In the genomic region with DNA sequence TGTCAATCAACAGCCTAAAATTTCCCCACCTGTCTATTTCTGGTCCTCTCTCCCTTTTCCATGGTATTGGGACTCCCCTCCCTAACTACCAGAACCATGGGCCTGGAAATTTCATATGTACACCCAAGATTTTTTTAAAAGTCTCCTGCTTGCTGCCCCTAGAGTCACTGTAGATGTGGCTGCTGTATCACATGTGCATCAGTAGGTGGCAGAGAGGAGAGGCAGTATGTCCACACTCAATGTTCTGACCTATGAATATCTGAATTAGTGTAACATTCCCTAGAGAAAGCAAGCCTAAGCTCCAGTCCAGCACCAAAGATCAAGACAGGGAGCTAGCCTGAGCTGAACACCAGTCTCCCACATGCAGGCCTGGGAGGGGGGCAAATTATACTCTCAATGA, we compare ENCODE assay signal across 23 mouse cellular contexts. TPM values are rescaled to one million over a fixed set of nuclear protein-coding genes. Genes with fewer than 3 reads are reported as not detected.
DNase-seq lines count a peak whose midpoint lies in the region; ATAC-seq and TF ChIP-seq lines count a peak whose summit lies in the region.
"Had no signal": no experiment of that assay in that cellular context is flagged by ENCODE, and none has a peak within 500 bp of the region (broad histone marks: within the 10 kb centered on the region; RNA-seq: fewer than 3 reads in every experiment).

No protein-coding gene starts in this region.

- DNase-seq in layer of hippocampus, adult 2 months (ENCODE audit: low spot score in 2 of 2), result no peak
- no peak for DNase-seq in layer of hippocampus, postnatal 10 days (ENCODE audit: low spot score in 2 of 2)
- DNase-seq in CD4-positive helper T cell, adult 2 months (ENCODE audit: low read depth, low spot score), result peak; percentile 49
- DNase-seq in T-cell, adult 2 months (ENCODE audit: low spot score), result peak; percentile 10
- DNase-seq in right cerebral cortex, postnatal 36 days (ENCODE audit: low spot score in 2 of 2), result no peak
- DNase-seq in gastrocnemius, adult 8-10 months (ENCODE audit: low spot score in 2 of 2), result no peak
- DNase-seq in right cerebral cortex, adult 2 months (ENCODE audit: low spot score in 2 of 2), result no peak
- DNase-seq: cerebellum, adult 9-11 months; gastrocnemius, adult 2 months; heart, adult 18-20 months; lung, postnatal 36 days; right cerebral cortex, adult 18-20 months; spleen, adult 18-20 months; thymus, postnatal 14 days had no signal

- H3K4me3 ChIP-seq in layer of hippocampus, adult 2 months, result no peak overlapping the region
- H3K4me3 ChIP-seq: forebrain, embryonic 13.5 days; gastrocnemius, adult 2 months; heart, embryonic 15.5 days; intestine, embryonic 15.5 days; midbrain, embryonic 12.5 days; stomach, embryonic 15.5 days had no signal

- peak; percentile 54 for TF ChIP-seq CTCF in layer of hippocampus, adult 2 months (conservative IDR thresholded peaks at IDR 0.05)

- ATAC-seq in megakaryocyte progenitor cell, adult 5-6 weeks (replicated peaks; ENCODE audit: poor library complexity), result 0 out of 2 replicates have a peak, but pooled peaks have one; percentile 34
- ATAC-seq: forebrain, embryonic 13.5 days; intestine, embryonic 15.5 days had no signal

- no peak overlapping the region for H3K27ac ChIP-seq in layer of hippocampus, adult 2 months
- H3K27ac ChIP-seq: forebrain, embryonic 13.5 days; gastrocnemius, adult 2 months; heart, embryonic 15.5 days; intestine, embryonic 15.5 days; midbrain, embryonic 12.5 days; stomach, embryonic 15.5 days had no signal

RNA-seq across cellular contexts. Expression of gene Gzmc, which starts 6.0 kb away (rescaled TPM):
- not detected for total RNA-seq in layer of hippocampus, adult 2 months (2021)
- total RNA-seq in layer of hippocampus, postnatal 10 days (2021), result not detected
- total RNA-seq in megakaryocyte progenitor cell, adult 5-6 weeks (2015), result not detected in 2 replicates
- not detected in 2 replicates for total RNA-seq in megakaryocyte progenitor cell, adult 5-6 weeks (2017)
- not detected for total RNA-seq in gastrocnemius, adult 8-10 months (2022)
- total RNA-seq: adrenal gland, postnatal 4 days; gastrocnemius, adult 2 months; heart, adult 18-20 months; layer of hippocampus, postnatal 14 days; left cerebral cortex, postnatal 10 days had no signal

RNA-seq across cellular contexts. Expression of gene Gzmb, which starts 21.7 kb away (rescaled TPM):
- not detected for total RNA-seq in layer of hippocampus, adult 2 months (2021)
- total RNA-seq in layer of hippocampus, postnatal 10 days (2021), result not detected
- total RNA-seq in megakaryocyte progenitor cell, adult 5-6 weeks (2015), result 3.5 TPM in 2 replicates
- 1.1 TPM in 2 replicates for total RNA-seq in megakaryocyte progenitor cell, adult 5-6 weeks (2017)
- total RNA-seq in gastrocnemius, adult 8-10 months (2022), result not detected
- total RNA-seq: gastrocnemius, adult 2 months; layer of hippocampus, postnatal 14 days; left cerebral cortex, postnatal 10 days had no signal

RNA-seq across cellular contexts. Expression of gene Gzmf, which starts 29.2 kb away (rescaled TPM):
- total RNA-seq in layer of hippocampus, adult 2 months (2021), result not detected
- not detected for total RNA-seq in layer of hippocampus, postnatal 10 days (2021)
- total RNA-seq in megakaryocyte progenitor cell, adult 5-6 weeks (2015), result not detected in 2 replicates
- total RNA-seq in megakaryocyte progenitor cell, adult 5-6 weeks (2017), result not detected in 2 replicates
- total RNA-seq in gastrocnemius, adult 8-10 months (2022), result not detected
- total RNA-seq: adrenal gland, postnatal 4 days; gastrocnemius, adult 2 months; heart, adult 18-20 months; layer of hippocampus, postnatal 14 days; left cerebral cortex, postnatal 10 days had no signal

Comparison
In these comparisons a context has a peak if more than half of its experiments do, and no peak if none do; other contexts are left out.
1. DNase-seq: peak in CD4-positive helper T cell, adult 2 months (single experiment) and T-cell, adult 2 months (single experiment); none in layer of hippocampus, adult 2 months (0 of 2), layer of hippocampus, postnatal 10 days (0 of 2), right cerebral cortex, postnatal 36 days (0 of 2), gastrocnemius, adult 8-10 months (0 of 2) and right cerebral cortex, adult 2 months (0 of 2).